Mouse (Mus musculus) cortical plate, adult 2 months (tissue): Measurements from ENCODE around the gene Tmem38a. TPM values are rescaled to one million over a fixed set of nuclear protein-coding genes. Genes with fewer than 3 reads are reported as not detected.

ENCODE experiments used
- H3K27ac ChIP-seq: fragments of 200-500 bp; 2 replicates; pipeline ENCODE4 v1.5.1; 2012; ENCODE audit warnings: low read length, control low read depth, inconsistent platforms; ENCODE audit not compliant: insufficient read depth
- H3K4me1 ChIP-seq: fragments of 200-500 bp; 2 replicates; pipeline ENCODE4 v1.6.1; 2011; ENCODE audit warnings: low read length; ENCODE audit not compliant: control insufficient read depth, insufficient read depth
- H3K4me3 ChIP-seq: fragments of 200-500 bp; 2 replicates; pipeline ENCODE4 v1.5.1; 2011; ENCODE audit warnings: mild to moderate bottlenecking, low read length, control low read depth; ENCODE audit not compliant: insufficient read depth
- CTCF ChIP-seq: fragments of 200-500 bp; IDR thresholded peaks from 2 replicates; pipeline ENCODE4 v1.5.1; 2011; ENCODE audit warnings: mild to moderate bottlenecking, control low read depth, low read length; ENCODE audit not compliant: insufficient read depth; ENCODE audit errors: extremely low read depth
- POLR2A ChIP-seq: fragments of 200-500 bp; IDR thresholded peaks from 2 replicates; pipeline ENCODE4 v1.6.1; 2011; ENCODE audit warnings: mild to moderate bottlenecking, low read length, control low read depth; ENCODE audit not compliant: insufficient read depth; ENCODE audit errors: extremely low read depth
- polyA plus RNA-seq: library from polyadenylated mRNA; depleted of rRNA; stranded (reverse); fragments of >200 nt; gene quantifications from 2 replicates; pipeline ENCODE4 v1.2.3, GENCODE M21; 2012; rRNA removed

Gene Tmem38a
- 171 and 175 TPM in 2 replicates for polyA plus RNA-seq

DNA sequence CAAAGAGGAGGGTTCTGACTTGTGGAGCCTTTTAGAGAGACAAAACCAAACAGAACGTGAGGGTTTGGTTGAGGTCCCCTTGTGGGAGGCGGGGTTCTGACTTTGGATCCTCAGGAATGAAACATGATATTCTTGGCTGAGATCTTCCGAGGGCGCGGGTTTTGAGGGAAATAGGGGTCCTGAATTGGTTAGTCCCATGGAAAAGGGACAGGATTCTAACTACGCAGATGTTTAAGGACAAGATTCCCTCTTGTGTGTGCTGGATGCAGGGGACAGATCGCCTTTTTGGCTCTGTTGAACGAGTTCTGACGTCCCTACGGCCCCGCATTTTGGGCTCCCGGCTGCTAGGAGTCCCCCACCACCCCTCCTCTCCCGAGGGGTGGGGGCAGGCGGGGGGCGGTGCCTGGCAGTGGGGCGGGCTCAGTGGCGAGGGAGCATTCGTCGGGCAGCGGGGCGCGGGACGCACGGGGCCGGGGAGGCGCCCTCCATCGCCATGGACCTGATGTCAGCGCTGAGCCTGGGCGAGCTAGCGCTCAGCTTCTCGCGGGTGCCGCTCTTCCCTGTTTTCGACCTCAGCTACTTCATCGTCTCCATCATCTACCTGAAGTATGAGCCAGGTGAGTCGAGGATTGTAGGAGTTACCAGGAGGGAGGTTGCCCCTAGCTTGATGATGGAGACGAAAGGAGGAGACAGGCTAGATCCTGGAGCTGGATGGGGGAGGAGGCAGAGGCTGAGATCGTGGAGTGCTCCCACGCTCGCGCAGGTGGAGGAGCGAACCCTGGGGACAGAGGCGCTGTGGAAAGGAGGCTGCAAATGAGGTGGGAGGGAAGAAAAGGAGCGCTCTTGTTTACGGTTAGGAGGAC is at the start of gene Tmem38a:
Tmem38a (plus strand) TSS at position 445 of the 863 bp plus-strand sequence.
- H3K27ac ChIP-seq, result peak within 1 kb of the TSS; percentile 94

DNA sequence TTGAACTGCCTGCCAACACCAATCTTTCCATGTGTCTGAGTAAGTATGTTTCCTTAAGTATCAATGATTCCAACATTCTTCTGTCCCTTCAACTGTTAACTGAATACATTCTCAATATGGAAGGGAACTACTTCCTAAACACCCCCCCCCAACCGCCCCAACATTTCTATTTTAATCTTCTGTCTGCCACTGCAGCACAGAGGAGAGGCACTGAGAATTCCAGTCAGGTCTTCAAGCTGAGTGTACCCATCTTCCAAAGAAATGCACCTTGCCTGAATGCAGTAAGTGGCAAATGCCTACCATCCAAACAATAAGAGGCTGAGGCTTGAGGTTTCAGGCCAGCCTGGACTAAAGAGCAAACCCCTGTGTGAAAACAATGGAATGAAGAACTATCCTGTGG is 39.8 kb upstream of the Tmem38a start:
- TF ChIP-seq POLR2A, result no peak
- no peak for TF ChIP-seq CTCF
- peak overlapping the region; percentile 42; the same call in 1 of the 2 replicates for H3K27ac ChIP-seq

More for the DNA sequence above, at the start of gene Tmem38a:
- Histone ChIP-seq H3K4me1 (peaks cover 6% of the 10 kb centered on the region), H3K4me3 (peak within 1 kb of the TSS; percentile 97)
- TF ChIP-seq POLR2A, result peak; percentile 79
- no peak for TF ChIP-seq CTCF

DNA sequence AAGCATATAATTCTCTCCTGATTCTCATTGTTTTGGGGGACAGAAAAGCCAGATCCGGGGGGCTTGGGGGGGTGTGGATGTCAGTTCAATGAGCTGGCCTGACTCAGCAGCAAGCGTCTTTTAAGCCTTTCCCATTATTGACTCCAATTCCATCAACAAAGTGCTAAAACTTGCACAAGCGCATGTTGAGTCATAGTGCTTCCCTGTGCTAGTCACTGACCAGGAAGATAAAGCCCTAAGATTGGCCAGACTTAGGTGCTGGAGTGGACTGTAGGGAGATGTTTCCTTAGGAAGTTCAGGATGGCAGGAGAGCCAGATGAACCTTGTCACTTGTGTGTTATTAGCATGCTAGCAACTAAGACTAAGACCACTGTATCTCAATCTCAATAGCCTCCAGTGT is 37.0 kb upstream of the Tmem38a start:
- Histone ChIP-seq H3K4me3 (no peak overlapping the region), H3K4me1 (peaks cover 6% of the 10 kb centered on the region; the same call in 1 of the 2 replicates), H3K27ac (no peak overlapping the region)
- no peak for TF ChIP-seq CTCF
- no peak for TF ChIP-seq POLR2A

More for the DNA sequence above, 39.8 kb upstream of the Tmem38a start:
- Histone ChIP-seq H3K4me3 (no peak overlapping the region), H3K4me1 (peaks cover 4% of the 10 kb centered on the region; the same call in 1 of the 2 replicates)

DNA sequence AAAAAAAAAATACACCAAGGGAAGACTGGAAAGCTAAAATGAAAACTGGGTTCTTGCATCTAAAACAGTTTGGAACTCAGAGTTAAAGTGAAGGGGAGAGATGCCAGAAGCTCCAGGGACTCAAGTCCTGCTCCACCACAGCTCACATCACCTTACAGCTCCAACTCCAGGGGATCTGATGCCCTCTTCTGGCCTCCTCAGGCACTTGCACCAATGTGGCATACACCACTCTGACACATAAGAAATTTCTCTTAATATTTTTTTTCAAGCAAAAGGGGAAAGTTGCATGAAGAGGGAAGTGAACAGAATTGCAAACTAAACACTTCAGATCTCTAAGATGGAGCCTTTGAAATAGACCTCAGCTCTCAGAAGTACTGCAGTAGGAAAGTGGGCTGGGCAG is 32.6 kb upstream of the Tmem38a start:
- H3K27ac ChIP-seq, result no peak overlapping the region
- TF ChIP-seq POLR2A (no peak), CTCF (no peak)
- peaks cover 2% of the 10 kb centered on the region; the same call in 1 of the 2 replicates for H3K4me1 ChIP-seq
- no peak overlapping the region for H3K4me3 ChIP-seq

DNA sequence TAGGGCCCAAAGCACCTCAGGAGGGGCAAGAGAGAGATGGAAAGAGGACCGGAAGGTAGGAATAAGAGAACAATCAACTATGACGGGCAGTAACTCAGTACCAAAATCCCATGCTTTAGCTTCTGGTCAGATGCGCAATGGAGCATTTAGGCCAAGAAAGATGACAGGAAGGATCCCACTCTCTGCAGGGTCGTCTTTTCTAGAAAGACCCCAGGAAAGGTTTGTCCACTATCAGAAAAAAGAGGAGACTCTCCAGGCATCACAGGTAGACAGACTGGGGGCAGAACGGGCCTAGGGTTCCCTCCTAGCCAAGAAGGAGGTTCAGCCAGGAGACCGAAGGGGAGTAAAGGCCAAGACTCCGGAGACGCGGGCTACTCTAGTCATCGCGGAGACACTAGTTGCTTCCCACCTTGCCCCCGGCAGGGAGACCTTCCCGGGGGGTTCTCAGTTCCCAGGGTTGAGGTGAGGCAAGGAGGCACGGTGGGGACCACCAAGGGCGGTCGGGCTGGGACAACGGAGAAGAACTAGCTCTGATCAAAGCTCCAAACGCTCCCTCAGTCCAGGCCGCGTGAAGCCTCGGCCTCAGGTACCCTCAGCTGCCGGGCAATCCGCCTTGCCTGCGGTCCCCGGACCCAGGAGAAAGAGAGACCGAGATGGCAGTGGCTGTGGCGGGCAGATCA is 24.6 kb upstream of the Tmem38a start:
- Histone ChIP-seq H3K27ac (no peak overlapping the region), H3K4me3 (peak overlapping the region; percentile 70), H3K4me1 (peaks cover 4% of the 10 kb centered on the region; the same call in 1 of the 2 replicates)
- TF ChIP-seq CTCF (no peak), POLR2A (no peak)

DNA sequence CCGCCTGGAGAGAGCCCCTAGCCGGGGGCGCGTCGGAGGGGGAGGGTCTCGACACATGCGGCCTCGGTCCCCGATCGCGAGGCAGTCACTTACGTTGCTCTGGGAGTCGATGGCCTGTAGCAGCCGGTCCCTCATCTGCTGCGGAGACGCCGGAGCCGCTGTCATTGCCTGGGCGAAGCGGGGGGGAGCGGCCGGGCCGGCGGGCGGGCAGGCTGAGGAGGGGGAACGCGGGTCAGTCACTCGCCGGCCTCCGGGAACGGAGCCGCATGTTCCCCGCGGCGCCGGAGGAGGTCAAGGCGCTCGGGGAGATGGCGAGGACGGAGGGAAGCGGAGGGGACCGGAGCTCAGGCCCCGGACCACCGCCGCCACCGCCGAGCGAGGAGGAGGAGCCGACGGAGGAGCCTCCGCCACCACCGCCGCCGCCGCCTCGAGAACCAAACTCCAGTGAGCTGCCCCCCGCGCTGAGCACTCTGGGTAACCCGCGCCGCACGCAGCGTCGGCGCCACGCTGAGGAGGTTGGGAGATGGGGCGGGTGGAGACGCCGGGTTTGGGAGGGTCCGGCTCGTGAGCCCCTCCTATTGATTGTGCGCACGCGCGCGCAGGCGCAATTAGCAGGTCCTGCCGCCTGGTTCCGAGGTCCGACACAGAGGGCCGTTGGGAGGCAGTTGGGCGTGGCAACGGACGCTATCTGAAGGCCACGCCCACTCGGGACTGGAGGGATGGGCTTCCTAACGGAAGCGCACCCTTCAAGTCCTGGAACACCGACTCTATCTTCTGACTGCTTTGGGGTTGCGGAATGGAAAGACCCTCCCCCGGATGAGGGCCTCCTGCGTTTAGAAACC is 23.8 kb upstream of the Tmem38a start, which contains the start of gene Med26:
Med26 (minus strand) TSS at position 469 of the 842 bp plus-strand sequence.
- peaks cover 4% of the 10 kb centered on the region; the same call in 1 of the 2 replicates for H3K4me1 ChIP-seq
- H3K27ac ChIP-seq, result peak within 1 kb of the TSS; percentile 22; the same call in 1 of the 2 replicates
- peak within 1 kb of the TSS; percentile 70 for H3K4me3 ChIP-seq
- TF ChIP-seq CTCF (no peak), POLR2A (no peak)

DNA sequence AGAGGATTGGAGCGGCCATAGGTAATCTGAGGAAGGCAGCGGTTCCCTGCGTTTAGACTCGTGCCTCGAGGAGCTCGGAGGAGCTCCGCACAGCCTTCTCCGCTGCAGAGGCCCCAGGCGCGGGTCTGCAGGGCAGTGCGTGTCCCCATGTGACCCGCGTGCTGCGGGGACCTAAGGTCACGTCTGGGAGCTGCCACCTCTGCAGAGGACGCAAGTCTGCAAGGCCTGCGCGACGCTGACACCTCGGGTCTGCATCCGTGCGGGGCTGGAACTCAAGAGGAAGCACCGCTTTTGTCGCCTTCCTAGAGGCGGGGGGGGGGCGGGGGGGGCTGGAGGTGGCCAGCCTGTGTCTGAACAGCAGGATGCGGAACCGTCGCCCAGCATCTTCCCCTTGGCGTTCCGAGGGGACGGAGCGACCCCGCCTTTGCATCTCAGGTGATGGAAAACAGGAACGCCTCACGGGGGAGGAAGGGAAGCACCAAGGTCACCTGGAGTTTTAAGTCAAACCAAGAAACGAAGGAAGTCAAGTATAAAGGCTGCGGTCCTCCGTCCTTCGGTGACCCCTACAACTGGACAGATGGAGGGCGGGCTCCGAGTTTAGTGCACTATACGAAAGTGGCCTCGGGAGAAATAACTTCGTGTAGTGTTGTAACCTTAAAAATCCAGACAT is 23.1 kb upstream of the Tmem38a start:
- TF ChIP-seq CTCF (no peak), POLR2A (no peak)
- H3K27ac ChIP-seq, result peak overlapping the region; percentile 22; the same call in 1 of the 2 replicates
- H3K4me3 ChIP-seq, result peak overlapping the region; percentile 70
- peaks cover 4% of the 10 kb centered on the region; the same call in 1 of the 2 replicates for H3K4me1 ChIP-seq

DNA sequence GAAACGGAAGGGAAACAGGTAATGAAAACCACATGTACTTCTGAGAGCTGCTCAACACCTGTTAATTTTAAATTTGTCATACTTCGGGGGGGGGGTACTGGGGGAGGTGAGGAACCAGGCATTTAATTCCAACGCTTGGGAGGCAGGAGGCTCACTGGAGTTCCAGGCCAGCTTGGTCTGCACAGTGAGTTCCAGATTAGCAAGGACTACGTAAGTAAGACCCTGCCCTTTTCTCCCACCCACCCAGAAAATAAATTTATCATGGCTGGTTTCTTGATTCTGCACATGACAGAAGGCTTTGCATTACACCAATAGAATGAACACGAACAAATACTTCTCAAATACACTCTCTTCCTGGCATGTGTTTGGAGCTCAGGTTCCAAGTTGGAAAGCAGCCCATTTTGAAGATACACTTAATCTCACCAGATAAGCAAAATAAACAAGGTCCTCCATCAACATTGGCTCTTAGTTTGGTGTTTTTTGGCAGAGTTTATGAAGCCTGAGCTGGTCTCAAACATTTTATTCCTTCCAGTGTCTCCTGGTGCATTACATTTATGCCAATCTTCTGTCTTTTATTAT is 22.5 kb upstream of the Tmem38a start:
- H3K27ac ChIP-seq, result no peak overlapping the region
- TF ChIP-seq CTCF (no peak), POLR2A (no peak)
- H3K4me3 ChIP-seq, result peak overlapping the region; percentile 70
- peaks cover 4% of the 10 kb centered on the region; the same call in 1 of the 2 replicates for H3K4me1 ChIP-seq

DNA sequence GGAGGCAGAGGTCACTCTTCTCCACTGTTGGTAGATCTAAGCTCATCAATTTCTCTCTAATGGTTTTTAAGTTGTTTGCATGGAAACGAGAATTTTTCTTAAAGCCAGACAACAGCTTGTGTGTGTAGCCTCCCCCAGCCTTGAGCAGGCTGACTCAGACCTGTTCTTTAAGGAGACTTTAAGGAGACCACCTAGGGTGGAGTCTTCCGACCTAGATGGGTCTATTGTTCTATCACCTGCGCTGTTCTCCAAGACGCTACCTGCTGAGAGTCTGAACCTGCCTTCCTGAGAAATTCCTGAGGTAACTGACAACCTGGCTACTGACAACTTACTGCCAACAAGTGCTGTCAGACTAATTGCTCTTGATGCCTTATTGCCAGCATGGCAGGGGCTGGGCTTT is 16.1 kb upstream of the Tmem38a start:
- TF ChIP-seq POLR2A (no peak), CTCF (no peak)
- Histone ChIP-seq H3K4me3 (no peak overlapping the region), H3K4me1 (no peaks in the 10 kb centered on the region), H3K27ac (no peak overlapping the region)
